Mouse (Mus musculus) neural tube, embryonic 13.5 days (tissue): ENCODE data around the gene Psrc1. TPM values are rescaled to one million over a fixed set of nuclear protein-coding genes. Genes with fewer than 3 reads are reported as not detected.

ENCODE experiments used
- ATAC-seq: fragments of 200-750 bp; cut with Nextera tagmentation; 2 replicates; pipeline ENCODE4 v1.8.0; 2017; ENCODE audit warnings: low read depth, mild to moderate bottlenecking, moderate TSS enrichment, moderate library complexity
- H3K27ac ChIP-seq: fragments of 300-500 bp; sonication (generic); replicated peaks from 2 replicates; pipeline ENCODE4 v1.5.1; 2015; ENCODE audit warnings: moderate library complexity, mild to moderate bottlenecking, inconsistent platforms
- H3K27me3 ChIP-seq: fragments of 300-500 bp; sonication (generic); 2 replicates; pipeline ENCODE4 v1.6.1; 2015; ENCODE audit warnings: mild to moderate bottlenecking, inconsistent platforms
- H3K36me3 ChIP-seq: fragments of 300-500 bp; sonication (generic); 2 replicates; pipeline ENCODE4 v1.6.1; 2015; ENCODE audit warnings: mild to moderate bottlenecking, inconsistent platforms
- H3K4me1 ChIP-seq: fragments of 300-500 bp; sonication (generic); replicated peaks from 2 replicates; pipeline ENCODE4 v1.6.1; 2015; ENCODE audit warnings: inconsistent platforms
- H3K4me2 ChIP-seq: fragments of 300-500 bp; sonication (generic); 2 replicates; pipeline ENCODE4 v1.6.1; 2015; ENCODE audit warnings: inconsistent platforms, mild to moderate bottlenecking, moderate library complexity
- H3K4me3 ChIP-seq: fragments of 300-500 bp; sonication (generic); 2 replicates; pipeline ENCODE4 v1.5.1; 2015; ENCODE audit warnings: mild to moderate bottlenecking, inconsistent platforms
- H3K9ac ChIP-seq: fragments of 300-500 bp; sonication (generic); 2 replicates; pipeline ENCODE4 v1.6.1; 2015; ENCODE audit warnings: moderate library complexity, mild to moderate bottlenecking, inconsistent platforms
- H3K9me3 ChIP-seq: fragments of 300-500 bp; sonication (generic); 2 replicates; pipeline ENCODE4 v1.6.1; 2016; ENCODE audit warnings: inconsistent platforms
- WGBS: fragments of 180-500 bp; shearing (Covaris S2); methylation state at CpG from one replicate; pipeline ENCODE4 v1.1.7; 2015; 5-methylcytosine and 5-hydroxymethylcytosine counted together
- polyA plus RNA-seq: library from polyadenylated mRNA; unstranded; fragments of >200 nt; fragmentation: Nextera tagmentation; extraction: Ambion mirVana; gene quantifications from 2 replicates; pipeline ENCODE4 v1.2.1, GENCODE M21; 2015

Psrc1 gene
- polyA plus RNA-seq, 1 experiment from 2014 or later = 10.9 TPM

GRCm38 (mm10) chr3:108367173-108367572 is 16.5 kb upstream of the Psrc1 start:
- Histone ChIP-seq H3K36me3 (no peaks in the 10 kb centered on the region), H3K4me3 (peak overlapping the region; percentile 13), H3K4me2 (peak overlapping the region; percentile 33), H3K9ac (no peak overlapping the region), H3K27ac (no peak overlapping the region), H3K4me1 (peaks cover 14% of the 10 kb centered on the region; the same call in 1 of the 2 replicates), H3K27me3 (no peaks in the 10 kb centered on the region), H3K9me3 (no peaks in the 10 kb centered on the region)
- peak; percentile 69; the same call in 1 of the 2 replicates for ATAC-seq
- 54% methylated on average over 9 of the region's 9 CpGs for WGBS

DNA sequence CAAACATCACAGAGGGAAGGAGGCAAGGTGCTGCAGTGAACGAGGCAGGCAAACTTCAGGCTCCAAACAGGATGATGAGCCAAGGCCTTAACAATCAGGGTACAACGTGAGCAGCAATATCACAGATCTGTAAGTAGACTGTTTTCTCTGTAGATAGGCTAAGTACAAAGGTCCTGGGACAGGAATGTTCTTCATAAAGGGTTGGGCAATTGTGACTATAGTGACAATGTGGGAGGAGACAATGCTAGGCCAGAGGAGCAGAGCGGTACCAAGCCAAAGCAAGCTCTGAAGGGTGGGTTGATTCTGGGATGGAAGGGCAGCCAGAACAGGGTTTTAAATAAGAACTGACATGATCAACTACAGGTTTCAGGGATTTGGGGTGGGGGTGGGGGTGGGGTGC is 15.8 kb upstream of the Psrc1 start:
- H3K27ac ChIP-seq = no peak overlapping the region
- peaks cover 14% of the 10 kb centered on the region; the same call in 1 of the 2 replicates for H3K4me1 ChIP-seq
- H3K9ac ChIP-seq = no peak overlapping the region
- no peak for ATAC-seq
- no peaks in the 10 kb centered on the region for H3K27me3 ChIP-seq
- no peaks in the 10 kb centered on the region for H3K9me3 ChIP-seq
- no peaks in the 10 kb centered on the region for H3K36me3 ChIP-seq
- H3K4me2 ChIP-seq = peak overlapping the region; percentile 33
- no peak overlapping the region for H3K4me3 ChIP-seq
- WGBS = 83% methylated on average over 3 of the region's 3 CpGs

- no peaks in the 10 kb centered on the region for H3K27me3 ChIP-seq
- H3K4me1 ChIP-seq = peaks cover 11% of the 10 kb centered on the region; the same call in 1 of the 2 replicates
- 85% methylated on average over 5 of the region's 5 CpGs for WGBS
- H3K9ac ChIP-seq = no peak overlapping the region
- no peak overlapping the region for H3K4me2 ChIP-seq
- H3K36me3 ChIP-seq = no peaks in the 10 kb centered on the region
- no peak overlapping the region for H3K4me3 ChIP-seq
- no peak overlapping the region for H3K27ac ChIP-seq
- H3K9me3 ChIP-seq = no peaks in the 10 kb centered on the region
- ATAC-seq = no peak
Measured at GRCm38 (mm10) chr3:108368721-108369120, 14.9 kb upstream of the Psrc1 start.

GRCm38 (mm10) chr3:108372274-108372673 is 11.4 kb upstream of the Psrc1 start:
- ATAC-seq = no peak
- WGBS = 65% methylated on average over 3 of the region's 3 CpGs
- Histone ChIP-seq H3K4me2 (no peak overlapping the region), H3K9ac (no peak overlapping the region), H3K4me1 (no peaks in the 10 kb centered on the region), H3K27me3 (no peaks in the 10 kb centered on the region), H3K36me3 (no peaks in the 10 kb centered on the region), H3K27ac (no peak overlapping the region), H3K4me3 (no peak overlapping the region), H3K9me3 (no peaks in the 10 kb centered on the region)

DNA sequence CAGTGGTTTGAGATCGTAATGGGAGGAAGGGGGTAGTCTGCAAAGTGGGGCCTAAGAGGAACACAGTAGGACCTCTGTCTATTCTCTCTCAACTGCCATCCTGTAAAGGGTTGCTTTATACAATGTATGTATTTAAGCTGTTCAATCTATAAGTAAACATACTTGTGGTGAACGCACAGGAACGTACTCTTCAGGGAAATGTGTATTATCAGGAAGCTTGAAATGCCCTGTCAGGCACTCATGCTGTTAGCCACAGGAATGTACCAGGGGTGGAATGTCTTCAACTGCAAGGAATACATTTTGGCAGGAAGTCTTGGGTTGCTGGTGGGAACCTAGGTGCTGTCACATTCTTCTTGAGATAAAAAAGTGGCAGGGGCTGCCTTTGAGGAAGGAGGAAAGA is 10.9 kb upstream of the Psrc1 start:
- Histone ChIP-seq H3K36me3 (no peaks in the 10 kb centered on the region), H3K4me2 (no peak overlapping the region), H3K9me3 (no peaks in the 10 kb centered on the region), H3K4me1 (no peaks in the 10 kb centered on the region), H3K9ac (no peak overlapping the region), H3K27me3 (no peaks in the 10 kb centered on the region), H3K4me3 (no peak overlapping the region), H3K27ac (no peak overlapping the region)
- 82% methylated on average over 3 of the region's 3 CpGs for WGBS
- no peak for ATAC-seq

- H3K9me3 ChIP-seq = no peaks in the 10 kb centered on the region
- H3K27me3 ChIP-seq = no peaks in the 10 kb centered on the region
- no peak overlapping the region for H3K27ac ChIP-seq
- H3K4me3 ChIP-seq = no peak overlapping the region
- no peaks in the 10 kb centered on the region for H3K36me3 ChIP-seq
- H3K4me1 ChIP-seq = peaks cover 30% of the 10 kb centered on the region
- H3K9ac ChIP-seq = no peak overlapping the region
- 75% methylated on average over 7 of the region's 7 CpGs for WGBS
- H3K4me2 ChIP-seq = no peak overlapping the region
- ATAC-seq = no peak
Measured at GRCm38 (mm10) chr3:108378875-108379663, 4.6 kb upstream of the Psrc1 start.

GRCm38 (mm10) chr3:108380695-108381094 is 2.9 kb upstream of the Psrc1 start:
- no peak overlapping the region for H3K4me3 ChIP-seq
- no peaks in the 10 kb centered on the region for H3K9me3 ChIP-seq
- H3K36me3 ChIP-seq = no peaks in the 10 kb centered on the region
- no peak for ATAC-seq
- no peak overlapping the region for H3K9ac ChIP-seq
- no peaks in the 10 kb centered on the region for H3K27me3 ChIP-seq
- 77% methylated on average over 6 of the region's 6 CpGs for WGBS
- no peak overlapping the region for H3K4me2 ChIP-seq
- peaks cover 42% of the 10 kb centered on the region for H3K4me1 ChIP-seq
- H3K27ac ChIP-seq = no peak overlapping the region

DNA sequence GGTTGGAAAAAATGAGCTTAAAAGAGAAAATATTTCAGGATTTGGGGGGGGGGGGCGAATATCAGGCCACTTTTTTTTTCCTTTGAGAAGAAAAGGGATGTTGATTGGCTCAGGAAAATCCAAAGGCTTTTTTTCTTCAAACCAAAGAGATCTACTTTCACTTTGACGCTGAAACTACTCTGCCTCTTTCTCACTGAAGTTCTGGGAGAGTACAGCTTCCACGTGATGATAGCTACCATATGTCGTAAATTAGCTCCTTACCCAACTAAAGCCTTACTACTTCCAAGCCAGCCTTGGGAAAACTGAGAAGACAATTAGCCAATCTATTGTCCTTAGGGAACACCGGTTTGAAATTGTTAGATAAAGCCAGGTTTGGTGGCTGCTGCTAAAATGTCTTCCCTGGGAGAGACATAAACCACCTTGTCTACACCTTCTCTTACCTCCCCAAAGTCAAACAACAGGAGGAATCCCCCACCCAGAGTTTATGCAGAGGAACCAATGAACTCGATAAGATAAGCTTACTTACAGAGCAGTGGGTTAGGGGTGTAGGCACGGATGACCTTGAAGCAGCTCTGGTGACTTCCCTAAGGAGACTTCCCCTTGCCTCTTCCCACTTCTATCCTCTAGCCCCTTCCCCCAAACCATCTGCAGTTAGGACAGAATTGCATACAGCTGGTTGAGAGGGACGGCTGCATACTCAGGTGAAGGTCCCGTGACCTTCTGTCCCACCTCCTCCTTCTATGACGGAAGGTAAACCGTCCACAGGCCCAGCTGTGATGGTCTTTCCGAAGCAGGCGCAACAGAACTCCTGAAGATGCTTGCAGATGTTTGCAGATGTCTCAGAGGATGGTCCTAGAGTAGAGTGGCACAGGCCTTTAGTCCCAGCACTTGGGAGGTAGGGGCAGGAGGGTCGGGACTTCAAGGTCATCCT is 1.4 kb upstream of the Psrc1 start:
- Histone ChIP-seq H3K4me1 (peaks cover 42% of the 10 kb centered on the region), H3K9ac (no peak overlapping the region), H3K27ac (no peak overlapping the region), H3K4me3 (no peak overlapping the region), H3K27me3 (no peaks in the 10 kb centered on the region), H3K9me3 (no peaks in the 10 kb centered on the region), H3K36me3 (no peaks in the 10 kb centered on the region), H3K4me2 (peak overlapping the region; percentile 66)
- no peak for ATAC-seq
- 75% methylated on average over 14 of the region's 14 CpGs for WGBS

GRCm38 (mm10) chr3:108384425-108384824 is 786 bp downstream of the Psrc1 start:
- Histone ChIP-seq H3K4me3 (peak overlapping the region; percentile 65), H3K4me1 (peaks cover 50% of the 10 kb centered on the region), H3K36me3 (no peaks in the 10 kb centered on the region), H3K27ac (no peak overlapping the region), H3K4me2 (peak overlapping the region; percentile 66), H3K27me3 (no peaks in the 10 kb centered on the region), H3K9ac (0 out of 2 replicates have a peak overlapping the region, but pooled peaks have one; percentile 66), H3K9me3 (no peaks in the 10 kb centered on the region)
- no peak for ATAC-seq
- 38% methylated on average over 2 of the region's 2 CpGs for WGBS

- Histone ChIP-seq H3K4me2 (no peak overlapping the region), H3K27me3 (no peaks in the 10 kb centered on the region), H3K9ac (no peak overlapping the region), H3K27ac (no peak overlapping the region), H3K4me1 (peaks cover 46% of the 10 kb centered on the region), H3K4me3 (no peak overlapping the region), H3K9me3 (no peaks in the 10 kb centered on the region), H3K36me3 (peaks cover 2% of the 10 kb centered on the region; the same call in 1 of the 2 replicates)
- no peak for ATAC-seq
- 92% methylated on average over 10 of the region's 10 CpGs for WGBS
Measured at GRCm38 (mm10) chr3:108386186-108386585, 2.5 kb downstream of the Psrc1 start.

DNA sequence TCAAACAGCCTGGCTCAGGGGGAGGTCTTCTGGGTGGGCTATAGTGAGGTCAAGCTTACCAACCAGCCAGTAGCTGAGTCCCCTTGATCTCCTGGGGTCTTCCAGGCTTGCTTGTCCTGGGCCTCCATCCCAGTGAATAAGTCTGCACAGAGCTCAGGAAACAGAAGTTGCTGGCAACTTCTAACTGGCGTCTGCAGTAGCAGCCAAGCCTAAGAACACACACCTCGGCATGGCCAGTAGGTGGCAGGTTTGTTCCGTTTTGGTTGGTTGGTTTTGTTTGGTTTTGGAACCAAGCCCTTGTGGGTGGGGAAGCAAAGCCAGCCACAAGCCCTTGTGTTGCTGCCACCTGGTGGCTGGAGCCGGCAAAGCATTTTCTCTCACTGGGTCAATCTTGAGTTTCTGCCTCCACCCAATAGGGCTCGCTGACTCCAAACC is 5.5 kb downstream of the Psrc1 start:
- no peaks in the 10 kb centered on the region for H3K27me3 ChIP-seq
- H3K36me3 ChIP-seq = peaks cover 31% of the 10 kb centered on the region
- no peaks in the 10 kb centered on the region for H3K9me3 ChIP-seq
- WGBS = 2% methylated on average over 5 of the region's 5 CpGs
- no peak overlapping the region for H3K4me3 ChIP-seq
- H3K9ac ChIP-seq = 0 out of 2 replicates have a peak overlapping the region, but pooled peaks have one; percentile 13
- H3K4me2 ChIP-seq = no peak overlapping the region
- peaks cover 23% of the 10 kb centered on the region for H3K4me1 ChIP-seq
- peak; percentile 76 for ATAC-seq
- 0 out of 2 replicates have a peak overlapping the region, but pooled peaks have one; percentile 38 for H3K27ac ChIP-seq

GRCm38 (mm10) chr3:108392299-108392698 is 8.7 kb downstream of the Psrc1 start:
- Histone ChIP-seq H3K27ac (peak overlapping the region; percentile 9; the same call in 1 of the 2 replicates), H3K9ac (no peak overlapping the region), H3K4me1 (peaks cover 11% of the 10 kb centered on the region; the same call in 1 of the 2 replicates), H3K27me3 (no peaks in the 10 kb centered on the region), H3K4me3 (no peak overlapping the region), H3K4me2 (no peak overlapping the region), H3K36me3 (peaks cover 63% of the 10 kb centered on the region), H3K9me3 (no peaks in the 10 kb centered on the region)
- 19% methylated on average over 10 of the region's 10 CpGs for WGBS
- ATAC-seq = no peak
